Mouse (Mus musculus) urinary bladder, adult 18-20 months (tissue): ENCODE measurements around the gene Hsd11b2.

Experiments
- DNase-seq, 2 experiments: peaks; one replicate each; pipeline ENCODE4 v3.0.0; 2022; ENCODE audit warnings: low spot score in 2 of 2, mixed read lengths in 2 of 2

The Hsd11b2 gene

GRCm38 (mm10) chr8:105484030-105484368 lies 34.6 kb upstream of the Hsd11b2 start:
- DNase-seq: no peak

GRCm38 (mm10) chr8:105484392-105484791 lies 34.2 kb upstream of the Hsd11b2 start:
- peak in 1 of 2 experiments; percentile 39 for DNase-seq

- DNase-seq: no peak
Measured at GRCm38 (mm10) chr8:105488082-105488481, 30.5 kb upstream of the Hsd11b2 start.

GRCm38 (mm10) chr8:105489281-105489680 lies 29.3 kb upstream of the Hsd11b2 start:
- no peak for DNase-seq

- no peak for DNase-seq
Measured at GRCm38 (mm10) chr8:105493495-105493894, 25.1 kb upstream of the Hsd11b2 start.

GRCm38 (mm10) chr8:105494566-105494965 lies 24.0 kb upstream of the Hsd11b2 start:
- DNase-seq: no peak

- DNase-seq: no peak
Measured at GRCm38 (mm10) chr8:105495350-105496302, 22.9 kb upstream of the Hsd11b2 start.

GRCm38 (mm10) chr8:105496439-105497180 lies 21.9 kb upstream of the Hsd11b2 start, which contains the start of gene Zdhhc1:
Gene Zdhhc1, minus strand, starts transcription at chr8:105496902.
- DNase-seq: peak; percentile 86 to 92

- no peak for DNase-seq
Measured at GRCm38 (mm10) chr8:105499787-105500186, 18.8 kb upstream of the Hsd11b2 start.

- no peak for DNase-seq
Measured at GRCm38 (mm10) chr8:105504617-105505016, 13.9 kb upstream of the Hsd11b2 start.

- no peak for DNase-seq
Measured at GRCm38 (mm10) chr8:105506977-105507376, 11.6 kb upstream of the Hsd11b2 start.

GRCm38 (mm10) chr8:105508758-105509157 lies 9.8 kb upstream of the Hsd11b2 start:
- no peak for DNase-seq

GRCm38 (mm10) chr8:105509997-105510735 lies 8.4 kb upstream of the Hsd11b2 start:
- no peak for DNase-seq

- DNase-seq: no peak
Measured at GRCm38 (mm10) chr8:105514194-105514593, 4.4 kb upstream of the Hsd11b2 start.

GRCm38 (mm10) chr8:105514656-105515055 lies 3.9 kb upstream of the Hsd11b2 start:
- DNase-seq: peak in 1 of 2 experiments; percentile 65

GRCm38 (mm10) chr8:105516018-105516645 lies 2.4 kb upstream of the Hsd11b2 start:
- DNase-seq: peak; percentile 52 to 60

- DNase-seq: no peak
Measured at GRCm38 (mm10) chr8:105517346-105517745, 1.2 kb upstream of the Hsd11b2 start.

- DNase-seq: no peak
Measured at GRCm38 (mm10) chr8:105519591-105519990, 1.0 kb downstream of the Hsd11b2 start.

GRCm38 (mm10) chr8:105520521-105520920 lies 2.0 kb downstream of the Hsd11b2 start:
- no peak for DNase-seq

GRCm38 (mm10) chr8:105521061-105521460 lies 2.5 kb downstream of the Hsd11b2 start:
- DNase-seq: no peak

GRCm38 (mm10) chr8:105521995-105522769 lies 3.6 kb downstream of the Hsd11b2 start:
- no peak for DNase-seq
